Mouse (Mus musculus) T-helper 1 cell (primary cell): Measurements from ENCODE around the gene Cenpo.

ENCODE experiments used
- in situ Hi-C: fragments of 300-600 bp; cut with MboI, MseI; formaldehyde crosslinking; loops from one replicate; pipeline ENCODE4 v1.15.1; 2025; ENCODE audit warnings: high pct_unique_total_duplicates

The Cenpo gene

DNA sequence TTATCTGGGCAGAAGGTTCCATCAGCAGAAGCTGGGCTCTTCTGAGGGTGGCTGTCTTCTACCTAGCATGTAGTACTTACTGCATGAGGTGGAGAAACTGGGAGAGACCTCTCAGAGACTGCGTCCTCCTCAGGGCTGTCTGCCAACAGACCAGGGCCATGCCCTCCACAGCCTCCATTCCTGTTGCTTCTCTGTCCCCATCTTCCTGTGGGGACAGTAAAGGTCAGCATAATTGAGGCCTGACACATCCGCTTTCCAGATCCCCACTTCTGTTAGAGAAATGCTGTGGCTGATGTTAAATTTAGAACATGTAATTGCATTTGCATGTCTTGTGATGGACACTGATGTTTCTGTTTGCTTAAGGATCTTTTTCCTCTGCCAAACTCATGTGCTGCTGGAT is 83.2 kb downstream of the Cenpo start:
- in situ Hi-C loops = no loop called here
